Mouse (Mus musculus) MEL (cell line): ENCODE data around the gene Pop5. TPM values are rescaled to one million over a fixed set of nuclear protein-coding genes. Genes with fewer than 3 reads are reported as not detected.

Experiments
- DNase-seq: peaks from one replicate; pipeline ENCODE4 v3.0.0; 2011; ENCODE audit warnings: low read depth, low spot score
- H3K27ac ChIP-seq: 2 replicates; pipeline ENCODE4 v1.5.1; 2012; ENCODE audit warnings: low read depth, mild to moderate bottlenecking, control low read depth, low read length, moderate library complexity; ENCODE audit not compliant: control insufficient read depth
- H3K27me3 ChIP-seq, 2 experiments: fragments of 150-350 bp in 1 of 2; sonication (generic) in 1 of 2; 2 replicates each; pipeline ENCODE4 v1.6.1; 2012; ENCODE audit warnings: low read length in 2 of 2, mild to moderate bottlenecking in 2 of 2, improper control_type of control experiment in 1 of 2, moderate library complexity in 1 of 2; ENCODE audit not compliant: insufficient read depth in 2 of 2, control insufficient read depth in 1 of 2
- H3K36me3 ChIP-seq, 2 experiments: 2 replicates each; pipeline ENCODE4 v1.6.1; 2012 to 2014; ENCODE audit warnings: low read length in 2 of 2, improper control_type of control experiment in 1 of 2, inconsistent platforms in 1 of 2, mild to moderate bottlenecking in 1 of 2; ENCODE audit not compliant: insufficient read depth in 2 of 2, control insufficient read depth in 1 of 2
- H3K4me1 ChIP-seq, 2 experiments: fragments of 150-350 bp in 1 of 2; sonication (generic) in 1 of 2; 2 replicates each; pipeline ENCODE4 v1.6.1; 2012; ENCODE audit warnings: low read length in 2 of 2, improper control_type of control experiment in 1 of 2, mild to moderate bottlenecking in 1 of 2; ENCODE audit not compliant: insufficient read depth in 2 of 2, control insufficient read depth in 1 of 2
- H3K4me3 ChIP-seq, 2 experiments: fragments of 150-350 bp in 1 of 2; sonication (generic) in 1 of 2; 2 replicates each; pipeline ENCODE4 v1.5.1; 2012; ENCODE audit warnings: low read depth in 2 of 2, low read length in 2 of 2, mild to moderate bottlenecking in 2 of 2, moderate library complexity in 2 of 2, control low read depth in 1 of 2, improper control_type of control experiment in 1 of 2; ENCODE audit not compliant: control insufficient read depth in 1 of 2, insufficient read depth in 1 of 2
- H3K79me2 ChIP-seq: 2 replicates; pipeline ENCODE4 v1.6.1; 2012; ENCODE audit warnings: mild to moderate bottlenecking, low read length, moderate library complexity; ENCODE audit not compliant: control insufficient read depth, poor library complexity, insufficient read depth
- H3K9ac ChIP-seq: 2 replicates; pipeline ENCODE4 v1.6.1; 2012; ENCODE audit warnings: low read depth, mild to moderate bottlenecking, control low read depth, low read length, moderate library complexity; ENCODE audit not compliant: control insufficient read depth, poor library complexity, severe bottlenecking
- H3K9me3 ChIP-seq: fragments of 150-350 bp; sonication (generic); replicated peaks from 2 replicates; pipeline ENCODE4 v1.6.1; 2012; ENCODE audit warnings: mild to moderate bottlenecking, low read length, improper control_type of control experiment, moderate library complexity; ENCODE audit not compliant: insufficient read depth
- BHLHE40 ChIP-seq: IDR thresholded peaks from 2 replicates; pipeline ENCODE4 v1.6.1; 2012; ENCODE audit warnings: low read depth, mild to moderate bottlenecking, inconsistent platforms, low read length, improper control_type of control experiment, borderline replicate concordance
- E2F4 ChIP-seq: IDR thresholded peaks from 2 replicates; pipeline ENCODE4 v1.6.1; 2011; ENCODE audit warnings: low read depth, low read length, improper control_type of control experiment, borderline replicate concordance
- ELF1 ChIP-seq: IDR thresholded peaks from 2 replicates; pipeline ENCODE4 v1.6.1; 2014; ENCODE audit warnings: low read depth, mild to moderate bottlenecking, inconsistent platforms, low read length, improper control_type of control experiment, moderate library complexity
- HCFC1 ChIP-seq: IDR thresholded peaks from 2 replicates; pipeline ENCODE4 v1.6.1; 2012; ENCODE audit warnings: low read depth, mild to moderate bottlenecking, inconsistent platforms, low read length, improper control_type of control experiment, moderate library complexity
- JUND ChIP-seq: IDR thresholded peaks from 2 replicates; pipeline ENCODE4 v1.6.1; 2011; ENCODE audit warnings: low read depth, mild to moderate bottlenecking, improper control_type of control experiment, low read length
- MAFK ChIP-seq: IDR thresholded peaks from 2 replicates; pipeline ENCODE4 v1.6.1; 2011; ENCODE audit warnings: low read depth, mild to moderate bottlenecking, low read length, improper control_type of control experiment, borderline replicate concordance
- MAZ ChIP-seq: IDR thresholded peaks from 2 replicates; pipeline ENCODE4 v1.6.1; 2012; ENCODE audit warnings: low read depth, mild to moderate bottlenecking, inconsistent platforms, low read length, improper control_type of control experiment
- MYB ChIP-seq: IDR thresholded peaks from 2 replicates; pipeline ENCODE4 v1.6.1; 2011; ENCODE audit warnings: mild to moderate bottlenecking, low read depth, low read length, improper control_type of control experiment
- NELFE ChIP-seq: IDR thresholded peaks from 2 replicates; pipeline ENCODE4 v1.6.1; 2011; ENCODE audit warnings: low read depth, low read length, improper control_type of control experiment
- POLR2A ChIP-seq, 2 experiments: IDR thresholded peaks; 2 replicates each; pipeline ENCODE4 v1.6.1; 2011 to 2012; ENCODE audit warnings: low read length in 2 of 2, mild to moderate bottlenecking in 2 of 2, control low read depth in 1 of 2, improper control_type of control experiment in 1 of 2, low read depth in 1 of 2, moderate library complexity in 1 of 2; ENCODE audit not compliant: control insufficient read depth in 1 of 2, insufficient read depth in 1 of 2, poor library complexity in 1 of 2
- POLR2AphosphoS2 ChIP-seq: IDR thresholded peaks from 2 replicates; pipeline ENCODE4 v1.6.1; 2011; ENCODE audit warnings: low read length, improper control_type of control experiment
- SIN3A ChIP-seq: IDR thresholded peaks from 2 replicates; pipeline ENCODE4 v1.6.1; 2012; ENCODE audit warnings: low read length, improper control_type of control experiment, inconsistent platforms
- TAL1 ChIP-seq: IDR thresholded peaks from 2 replicates; pipeline ENCODE4 v1.6.1; 2012; ENCODE audit warnings: mild to moderate bottlenecking, inconsistent platforms, low read length, moderate library complexity, mixed read lengths
- TBP ChIP-seq: IDR thresholded peaks from 2 replicates; pipeline ENCODE4 v1.8.0; 2011; ENCODE audit warnings: low read depth, low read length, improper control_type of control experiment
- TCF12 ChIP-seq: IDR thresholded peaks from 2 replicates; pipeline ENCODE4 v1.6.1; 2014; ENCODE audit warnings: low read depth, mild to moderate bottlenecking, inconsistent platforms, low read length, improper control_type of control experiment, moderate library complexity
- UBTF ChIP-seq: IDR thresholded peaks from 2 replicates; pipeline ENCODE4 v1.6.1; 2012; ENCODE audit warnings: low read depth, mild to moderate bottlenecking, inconsistent platforms, low read length, improper control_type of control experiment, moderate library complexity, borderline replicate concordance; ENCODE audit not compliant: insufficient read depth
- USF1 ChIP-seq: IDR thresholded peaks from 2 replicates; pipeline ENCODE4 v1.6.1; 2014; ENCODE audit warnings: low read depth, mild to moderate bottlenecking, inconsistent platforms, low read length, improper control_type of control experiment, moderate library complexity
- USF2 ChIP-seq, 2 experiments: IDR thresholded peaks; 2 replicates each; pipeline ENCODE4 v1.6.1; 2011 to 2012; ENCODE audit warnings: improper control_type of control experiment in 2 of 2, low read length in 2 of 2, borderline replicate concordance in 1 of 2, inconsistent platforms in 1 of 2, low read depth in 1 of 2, mild to moderate bottlenecking in 1 of 2; ENCODE audit not compliant: insufficient read depth in 1 of 2
- ZC3H11A ChIP-seq: IDR thresholded peaks from 2 replicates; pipeline ENCODE4 v1.6.1; 2012; ENCODE audit warnings: low read depth, mild to moderate bottlenecking, inconsistent platforms, low read length, improper control_type of control experiment
- ZKSCAN1 ChIP-seq: IDR thresholded peaks from 2 replicates; pipeline ENCODE4 v1.6.1; 2012; ENCODE audit warnings: low read depth, mild to moderate bottlenecking, inconsistent platforms, low read length, improper control_type of control experiment, moderate library complexity
- ZMIZ1 ChIP-seq: IDR thresholded peaks from 2 replicates; pipeline ENCODE4 v1.6.1; 2012; ENCODE audit warnings: low read depth, mild to moderate bottlenecking, inconsistent platforms, low read length, improper control_type of control experiment, moderate library complexity
- polyA plus RNA-seq, 2 experiments: library from polyadenylated mRNA; stranded (reverse) in 1 of 2; unstranded in 1 of 2; fragments of >175 nt in 1 of 2; fragments of >200 nt in 1 of 2; gene quantifications; 2 replicates each; pipeline versions ENCODE4 v1.2.1 to v1.2.4; 2012; ENCODE audit warnings: low replicate concordance in 2 of 2, low read depth in 1 of 2; ENCODE audit not compliant: insufficient read length in 2 of 2, insufficient read depth in 1 of 2, missing spikeins in 1 of 2
- total RNA-seq: library from RNA; depleted of rRNA; stranded (reverse); fragments of 300-350 nt; gene quantifications from 2 replicates; pipeline ENCODE4 v1.2.3, GENCODE M21; 2012

Pop5 gene
- total and polyA plus RNA-seq, 3 experiments: 103 to 388 (median 208) TPM

DNA sequence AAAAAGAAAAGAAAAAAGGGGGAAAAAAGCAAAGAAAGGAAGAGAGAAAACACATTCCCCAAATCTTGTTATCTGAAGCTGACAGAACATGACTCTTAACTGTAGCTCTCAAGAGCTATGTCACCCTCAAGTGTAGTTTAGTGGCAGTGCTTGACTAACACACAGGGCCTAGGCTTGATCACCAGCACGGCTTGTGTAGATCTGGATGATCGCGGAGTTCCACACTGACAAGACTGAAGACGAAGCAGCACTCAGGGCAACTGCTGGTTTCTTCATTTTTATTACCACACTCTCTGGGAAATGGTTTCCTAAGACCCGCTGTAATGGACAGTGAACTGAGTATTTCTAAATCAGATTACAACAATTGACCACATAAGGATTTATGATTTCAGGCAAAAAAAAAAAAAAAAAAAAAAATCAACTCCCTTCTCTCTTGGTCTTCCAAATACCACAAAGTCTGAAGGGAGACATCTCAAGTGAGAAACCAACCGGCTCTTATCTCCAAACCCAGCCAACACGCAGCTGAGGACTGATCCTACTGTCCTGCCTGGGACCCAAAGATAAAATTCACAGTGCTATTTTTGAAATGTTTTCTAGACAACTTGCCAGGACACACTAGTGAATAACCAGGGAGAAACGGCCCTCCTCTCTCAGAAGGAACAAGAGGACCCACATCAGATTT is 31.3 kb downstream of the Pop5 start (continued):
- TF ChIP-seq USF1 (peak; percentile 8; the same call in 1 of the 2 replicates), POLR2A (IDR thresholded peaks at IDR 0.05; ENCODE audit: control insufficient read depth in 1 of 2, insufficient read depth in 1 of 2, low read depth in 1 of 2, low read length in 2 of 2, poor library complexity in 1 of 2) (no peak), MYB (peak; percentile 80), ZKSCAN1 (no peak), MAFK (peak; percentile 91; the same call in 1 of the 2 replicates), JUND (0 out of 2 replicates have a peak, but pooled peaks have one; percentile 37), TBP (0 out of 2 replicates have a peak, but pooled peaks have one; percentile 11), BHLHE40 (peak; percentile 88), ZMIZ1 (peak; percentile 67; the same call in 1 of the 2 replicates), USF2 (IDR thresholded peaks at IDR 0.05; ENCODE audit: borderline replicate concordance in 1 of 2, insufficient read depth in 1 of 2, low read depth in 1 of 2, low read length in 2 of 2) (no peak), POLR2AphosphoS2 (peak; percentile 62; the same call in 1 of the 2 replicates)

DNA sequence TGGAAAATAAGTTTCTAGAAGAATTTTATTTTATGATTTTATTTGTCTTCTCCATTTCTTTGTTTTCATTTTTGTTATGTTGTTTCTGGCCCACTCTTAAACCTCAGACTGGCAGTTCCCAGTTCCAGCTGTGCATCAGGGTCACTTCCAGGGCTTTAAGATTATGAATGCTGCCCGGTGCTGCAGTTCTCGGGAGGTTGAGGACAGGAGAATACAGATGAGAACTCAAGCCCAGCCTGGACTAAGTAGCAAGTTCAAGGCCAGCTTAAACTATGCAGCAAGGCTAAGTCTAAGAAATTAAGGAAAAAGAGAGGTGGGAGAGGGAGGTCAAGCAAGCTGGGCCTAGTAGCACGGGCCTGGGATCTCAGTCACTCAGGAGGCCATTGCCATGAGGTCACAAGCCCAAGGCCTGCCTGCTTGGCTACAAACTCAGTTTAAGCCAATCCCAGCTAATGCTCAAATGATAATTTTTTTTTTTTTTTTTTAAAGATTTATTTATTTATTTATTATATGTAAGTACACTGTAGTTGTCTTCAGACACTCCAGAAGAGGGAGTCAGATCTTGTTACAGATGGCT is 31.9 kb downstream of the Pop5 start:
- peak overlapping the region; percentile 20 for H3K27ac ChIP-seq
- H3K4me3 ChIP-seq: no peak overlapping the region
- DNase-seq: no peak
- no peak overlapping the region for H3K9ac ChIP-seq
- TF ChIP-seq MAZ: no peak
- 0 out of 2 replicates have a peak, but pooled peaks have one; percentile 2 for TF ChIP-seq HCFC1
- peaks cover 8 to 33% of the 10 kb centered on the region in 2 experiments; a peak in 3 of 4 replicates for H3K36me3 ChIP-seq
- H3K27me3 ChIP-seq: no peaks in the 10 kb centered on the region
- peaks cover 64% of the 10 kb centered on the region for H3K79me2 ChIP-seq
- H3K4me1 ChIP-seq: peaks cover 12 to 38% of the 10 kb centered on the region in 2 experiments
- H3K9me3 ChIP-seq: no peaks in the 10 kb centered on the region

DNA sequence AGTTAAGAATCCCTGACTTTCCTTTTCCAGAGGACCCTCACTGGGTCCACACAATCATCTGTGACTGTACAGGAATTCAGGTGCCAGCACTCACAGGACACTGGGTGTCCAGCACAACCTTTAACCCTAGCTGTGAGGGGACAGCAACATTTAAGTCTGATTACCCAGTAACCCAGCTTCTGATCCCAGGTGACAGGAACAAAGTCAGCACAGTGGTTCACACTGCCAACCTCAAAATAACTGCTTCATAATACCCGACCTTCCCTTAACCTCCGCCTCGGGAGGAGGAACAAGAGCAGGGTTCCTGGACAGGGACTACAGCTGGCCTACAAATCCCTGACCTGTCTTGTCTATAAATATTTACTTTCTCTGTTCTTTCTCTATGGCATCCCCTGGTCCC is 32.6 kb downstream of the Pop5 start:
- no peak overlapping the region for H3K4me3 ChIP-seq
- DNase-seq: no peak
- H3K9me3 ChIP-seq: no peaks in the 10 kb centered on the region
- H3K36me3 ChIP-seq: peaks cover 8 to 33% of the 10 kb centered on the region in 2 experiments; a peak in 3 of 4 replicates
- H3K27ac ChIP-seq: no peak overlapping the region
- H3K9ac ChIP-seq: no peak overlapping the region
- TF ChIP-seq MYB (no peak), ZC3H11A (no peak), TCF12 (no peak), ELF1 (no peak), JUND (no peak), UBTF (no peak), E2F4 (no peak), SIN3A (no peak), NELFE (no peak), ZKSCAN1 (no peak), TAL1 (no peak)
- no peaks in the 10 kb centered on the region for H3K27me3 ChIP-seq
- peaks cover 12 to 38% of the 10 kb centered on the region in 2 experiments for H3K4me1 ChIP-seq
- peaks cover 60% of the 10 kb centered on the region for H3K79me2 ChIP-seq
